Mouse (Mus musculus) lung, postnatal 0 days (tissue): Measurements from ENCODE around the gene Ccdc152.

Experiments
- CTCF ChIP-seq: IDR thresholded peaks from 2 replicates; pipeline ENCODE4 v1.5.1; 2016; ENCODE audit warnings: antibody characterized with exemption, mild to moderate bottlenecking
- EP300 ChIP-seq: IDR thresholded peaks from 2 replicates; pipeline ENCODE4 v1.6.1; 2016; ENCODE audit warnings: antibody characterized with exemption, mild to moderate bottlenecking, control low read depth

DNA sequence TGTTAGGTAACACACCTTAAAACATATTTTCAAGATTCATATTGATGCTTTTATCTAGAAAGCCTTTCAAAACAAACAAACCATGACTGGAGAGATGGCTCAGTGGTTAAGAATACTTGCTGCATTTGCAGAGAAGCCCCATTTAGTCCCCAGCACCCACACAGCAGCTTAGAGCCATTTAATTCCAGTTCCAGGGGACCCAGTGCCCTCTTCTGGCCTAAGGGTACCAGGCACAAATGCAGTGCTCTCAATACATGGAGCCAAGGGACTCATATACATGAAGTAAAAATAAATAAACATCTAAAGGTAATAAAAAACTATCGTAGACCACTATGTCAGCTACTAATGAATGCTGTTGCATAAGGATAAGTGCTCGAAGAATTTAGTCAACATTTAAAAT, 25.9 kb downstream of the Ccdc152 start:
- TF ChIP-seq CTCF: peak; percentile 51
- no peak for TF ChIP-seq EP300
